Mouse (Mus musculus) MEL (cell line): ENCODE data around the gene Paqr4. TPM values are rescaled to one million over a fixed set of nuclear protein-coding genes. Genes with fewer than 3 reads are reported as not detected.

Experiments used
- DNase-seq: peaks from one replicate; pipeline ENCODE4 v3.0.0; 2011; ENCODE audit warnings: low read depth, low spot score
- H3K27ac ChIP-seq: 2 replicates; pipeline ENCODE4 v1.5.1; 2012; ENCODE audit warnings: low read depth, mild to moderate bottlenecking, control low read depth, low read length, moderate library complexity; ENCODE audit not compliant: control insufficient read depth
- H3K27me3 ChIP-seq, 2 experiments: fragments of 150-350 bp in 1 of 2; sonication (generic) in 1 of 2; 2 replicates each; pipeline ENCODE4 v1.6.1; 2012; ENCODE audit warnings: low read length in 2 of 2, mild to moderate bottlenecking in 2 of 2, improper control_type of control experiment in 1 of 2, moderate library complexity in 1 of 2; ENCODE audit not compliant: insufficient read depth in 2 of 2, control insufficient read depth in 1 of 2
- H3K36me3 ChIP-seq, 2 experiments: 2 replicates each; pipeline ENCODE4 v1.6.1; 2012 to 2014; ENCODE audit warnings: low read length in 2 of 2, improper control_type of control experiment in 1 of 2, inconsistent platforms in 1 of 2, mild to moderate bottlenecking in 1 of 2; ENCODE audit not compliant: insufficient read depth in 2 of 2, control insufficient read depth in 1 of 2
- H3K4me1 ChIP-seq, 2 experiments: fragments of 150-350 bp in 1 of 2; sonication (generic) in 1 of 2; 2 replicates each; pipeline ENCODE4 v1.6.1; 2012; ENCODE audit warnings: low read length in 2 of 2, improper control_type of control experiment in 1 of 2, mild to moderate bottlenecking in 1 of 2; ENCODE audit not compliant: insufficient read depth in 2 of 2, control insufficient read depth in 1 of 2
- H3K4me3 ChIP-seq, 2 experiments: fragments of 150-350 bp in 1 of 2; sonication (generic) in 1 of 2; 2 replicates each; pipeline ENCODE4 v1.5.1; 2012; ENCODE audit warnings: low read depth in 2 of 2, low read length in 2 of 2, mild to moderate bottlenecking in 2 of 2, moderate library complexity in 2 of 2, control low read depth in 1 of 2, improper control_type of control experiment in 1 of 2; ENCODE audit not compliant: control insufficient read depth in 1 of 2, insufficient read depth in 1 of 2
- H3K79me2 ChIP-seq: 2 replicates; pipeline ENCODE4 v1.6.1; 2012; ENCODE audit warnings: mild to moderate bottlenecking, low read length, moderate library complexity; ENCODE audit not compliant: control insufficient read depth, poor library complexity, insufficient read depth
- H3K9ac ChIP-seq: 2 replicates; pipeline ENCODE4 v1.6.1; 2012; ENCODE audit warnings: low read depth, mild to moderate bottlenecking, control low read depth, low read length, moderate library complexity; ENCODE audit not compliant: control insufficient read depth, poor library complexity, severe bottlenecking
- H3K9me3 ChIP-seq: fragments of 150-350 bp; sonication (generic); replicated peaks from 2 replicates; pipeline ENCODE4 v1.6.1; 2012; ENCODE audit warnings: mild to moderate bottlenecking, low read length, improper control_type of control experiment, moderate library complexity; ENCODE audit not compliant: insufficient read depth
- BHLHE40 ChIP-seq: IDR thresholded peaks from 2 replicates; pipeline ENCODE4 v1.6.1; 2012; ENCODE audit warnings: low read depth, mild to moderate bottlenecking, inconsistent platforms, low read length, improper control_type of control experiment, borderline replicate concordance
- ELF1 ChIP-seq: IDR thresholded peaks from 2 replicates; pipeline ENCODE4 v1.6.1; 2014; ENCODE audit warnings: low read depth, mild to moderate bottlenecking, inconsistent platforms, low read length, improper control_type of control experiment, moderate library complexity
- EP300 ChIP-seq, 2 experiments: IDR thresholded peaks; 2 replicates each; pipeline ENCODE4 v1.6.1; 2011; ENCODE audit warnings: improper control_type of control experiment in 2 of 2, low read length in 2 of 2, low read depth in 1 of 2, mild to moderate bottlenecking in 1 of 2
- ETS1 ChIP-seq: IDR thresholded peaks from 2 replicates; pipeline ENCODE4 v1.6.1; 2012; ENCODE audit warnings: low read depth, mild to moderate bottlenecking, inconsistent platforms, low read length, improper control_type of control experiment, moderate library complexity
- KAT2A ChIP-seq: conservative IDR thresholded peaks from 2 replicates; pipeline ENCODE4 v1.6.1; 2012; ENCODE audit warnings: low read depth, low read length, improper control_type of control experiment, inconsistent platforms
- MXI1 ChIP-seq: IDR thresholded peaks from 2 replicates; pipeline ENCODE4 v1.6.1; 2011; ENCODE audit warnings: mild to moderate bottlenecking, low read depth, low read length, improper control_type of control experiment
- NRF1 ChIP-seq: IDR thresholded peaks from 2 replicates; pipeline ENCODE4 v1.6.1; 2014; ENCODE audit warnings: low read depth, mild to moderate bottlenecking, inconsistent platforms, low read length, improper control_type of control experiment, moderate library complexity; ENCODE audit not compliant: poor library complexity, insufficient read depth, severe bottlenecking
- SIN3A ChIP-seq: IDR thresholded peaks from 2 replicates; pipeline ENCODE4 v1.6.1; 2012; ENCODE audit warnings: low read length, improper control_type of control experiment, inconsistent platforms
- TBP ChIP-seq: IDR thresholded peaks from 2 replicates; pipeline ENCODE4 v1.8.0; 2011; ENCODE audit warnings: low read depth, low read length, improper control_type of control experiment
- USF1 ChIP-seq: IDR thresholded peaks from 2 replicates; pipeline ENCODE4 v1.6.1; 2014; ENCODE audit warnings: low read depth, mild to moderate bottlenecking, inconsistent platforms, low read length, improper control_type of control experiment, moderate library complexity
- USF2 ChIP-seq, 2 experiments: IDR thresholded peaks; 2 replicates each; pipeline ENCODE4 v1.6.1; 2011 to 2012; ENCODE audit warnings: improper control_type of control experiment in 2 of 2, low read length in 2 of 2, borderline replicate concordance in 1 of 2, inconsistent platforms in 1 of 2, low read depth in 1 of 2, mild to moderate bottlenecking in 1 of 2; ENCODE audit not compliant: insufficient read depth in 1 of 2
- ZC3H11A ChIP-seq: IDR thresholded peaks from 2 replicates; pipeline ENCODE4 v1.6.1; 2012; ENCODE audit warnings: low read depth, mild to moderate bottlenecking, inconsistent platforms, low read length, improper control_type of control experiment
- ZKSCAN1 ChIP-seq: IDR thresholded peaks from 2 replicates; pipeline ENCODE4 v1.6.1; 2012; ENCODE audit warnings: low read depth, mild to moderate bottlenecking, inconsistent platforms, low read length, improper control_type of control experiment, moderate library complexity
- polyA plus RNA-seq, 2 experiments: library from polyadenylated mRNA; stranded (reverse) in 1 of 2; unstranded in 1 of 2; fragments of >175 nt in 1 of 2; fragments of >200 nt in 1 of 2; gene quantifications; 2 replicates each; pipeline versions ENCODE4 v1.2.1 to v1.2.4; 2012; ENCODE audit warnings: low replicate concordance in 2 of 2, low read depth in 1 of 2; ENCODE audit not compliant: insufficient read length in 2 of 2, insufficient read depth in 1 of 2, missing spikeins in 1 of 2
- total RNA-seq: library from RNA; depleted of rRNA; stranded (reverse); fragments of 300-350 nt; gene quantifications from 2 replicates; pipeline ENCODE4 v1.2.3, GENCODE M21; 2012

The Paqr4 gene
- total and polyA plus RNA-seq, 3 experiments = 6.5 to 10.7 TPM; not detected in 1

DNA sequence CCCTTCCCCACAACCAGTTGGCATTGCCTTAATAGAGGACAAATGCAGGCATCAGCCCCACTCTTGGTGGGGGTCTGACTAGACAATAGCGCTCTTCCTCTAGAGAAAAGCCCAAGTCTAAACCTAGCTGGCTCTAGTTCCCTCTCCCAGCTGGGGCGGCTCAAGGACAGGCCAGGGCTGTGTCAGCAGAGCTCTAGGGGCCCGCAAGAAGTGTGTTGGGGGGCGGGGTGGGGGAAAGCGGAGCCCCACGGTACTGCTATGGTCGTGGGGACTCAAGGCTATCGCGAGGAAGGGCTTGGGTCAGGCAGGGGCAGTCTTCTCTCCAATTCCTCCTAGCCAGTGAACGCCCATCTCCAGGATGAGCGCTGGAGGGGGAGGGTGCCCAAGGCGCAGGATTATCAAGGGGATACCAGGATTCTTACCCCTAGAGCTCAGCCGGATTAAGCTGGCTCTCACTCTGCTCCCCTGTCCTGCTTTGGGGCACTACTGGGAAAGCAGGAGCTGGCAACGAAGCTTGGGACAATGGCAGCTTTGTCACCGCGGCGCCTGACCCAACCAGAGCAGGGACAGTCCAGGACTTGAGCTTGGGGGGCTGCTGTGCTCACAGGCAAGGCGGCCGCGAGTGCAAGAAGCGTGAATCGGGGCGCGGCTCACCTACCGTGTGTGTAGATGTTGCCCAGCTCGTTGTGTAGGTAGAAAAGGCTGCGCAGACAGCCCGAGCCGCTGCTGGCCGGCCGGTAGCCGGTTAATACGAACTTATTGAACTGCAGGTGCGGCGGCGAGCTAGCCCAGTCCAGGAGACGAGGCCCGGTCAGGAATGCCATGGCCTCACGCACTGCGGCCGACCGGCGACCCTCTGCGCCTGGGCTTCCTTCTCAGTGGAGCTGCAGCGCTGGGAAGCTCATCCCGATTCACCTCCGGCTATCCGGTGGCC is 1.2 kb downstream of the Paqr4 start:
- no peak for TF ChIP-seq BHLHE40
- TF ChIP-seq ZC3H11A = no peak
- TF ChIP-seq USF1 = no peak
- TF ChIP-seq USF2 (IDR thresholded peaks at IDR 0.05; ENCODE audit: borderline replicate concordance in 1 of 2, insufficient read depth in 1 of 2, low read depth in 1 of 2, low read length in 2 of 2) = no peak
- TF ChIP-seq EP300 (IDR thresholded peaks at IDR 0.05; ENCODE audit: low read depth in 1 of 2, low read length in 2 of 2) = no peak
- no peak for TF ChIP-seq KAT2A
- TF ChIP-seq SIN3A = no peak
- no peak for TF ChIP-seq MXI1
- no peak for TF ChIP-seq ETS1
- no peak for TF ChIP-seq TBP
- no peak for TF ChIP-seq NRF1
- TF ChIP-seq, all 39 proteins: peak for 0
- Histone ChIP-seq H3K4me1 (peaks cover 0 to 5% of the 10 kb centered on the region in 2 experiments; a peak in 1 of 4 replicates), H3K9me3 (no peaks in the 10 kb centered on the region), H3K27me3 (no peaks in the 10 kb centered on the region), H3K4me3 (peak overlapping the region; percentile 72 to 76), H3K9ac (peak overlapping the region; percentile 84), H3K36me3 (no peaks in the 10 kb centered on the region; a peak in 1 of 4 replicates), H3K27ac (no peak overlapping the region; the same call in 1 of the 2 replicates), H3K79me2 (no peaks in the 10 kb centered on the region; the same call in 1 of the 2 replicates)
- peak; percentile 46 for DNase-seq

DNA sequence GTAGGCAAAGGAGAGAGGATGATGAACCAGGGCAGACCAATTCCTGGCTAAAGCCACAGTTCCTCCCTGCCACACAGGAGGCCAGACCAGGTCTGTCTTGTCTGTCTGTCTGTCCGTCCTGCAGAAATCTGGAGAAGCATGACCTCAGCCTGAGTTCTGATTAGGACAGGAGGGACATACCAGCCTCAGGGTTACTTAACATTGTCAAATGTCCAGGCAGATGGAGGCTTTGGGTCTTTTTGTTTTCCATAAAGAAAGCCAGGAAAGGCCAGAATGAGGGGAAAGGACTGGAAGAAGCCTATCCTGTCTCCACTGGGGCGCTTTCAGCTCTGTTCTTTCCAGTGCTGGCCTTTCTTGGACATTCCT is 1.8 kb downstream of the Paqr4 start:
- DNase-seq = no peak
- Histone ChIP-seq H3K79me2 (no peaks in the 10 kb centered on the region; the same call in 1 of the 2 replicates), H3K9ac (no peak overlapping the region)
- no peak for TF ChIP-seq ZKSCAN1
- TF ChIP-seq ELF1 = no peak
- TF ChIP-seq, all 39 proteins: peak for 0
- H3K4me1 ChIP-seq = peaks cover 0 to 5% of the 10 kb centered on the region in 2 experiments; a peak in 1 of 4 replicates
- H3K9me3 ChIP-seq = no peaks in the 10 kb centered on the region
- H3K36me3 ChIP-seq = no peaks in the 10 kb centered on the region; a peak in 1 of 4 replicates
- H3K4me3 ChIP-seq = no peak overlapping the region
- H3K27ac ChIP-seq = no peak overlapping the region
- H3K27me3 ChIP-seq = no peaks in the 10 kb centered on the region
